Mouse (Mus musculus) embryonic facial prominence, embryonic 11.5 days (tissue): ENCODE measurements around the gene 3110082I17Rik. TPM values are rescaled to one million over a fixed set of nuclear protein-coding genes. Genes with fewer than 3 reads are reported as not detected.

Experiments used
- ATAC-seq: fragments of 200-750 bp; cut with Nextera tagmentation; replicated peaks from 2 replicates; pipeline ENCODE4 v1.8.0; 2017; ENCODE audit warnings: low read depth; ENCODE audit not compliant: insufficient number of reproducible peaks, low FRiP score, low TSS enrichment
- DNase-seq: peaks from one replicate; pipeline ENCODE4 v3.0.0-alpha.2; 2015; ENCODE audit warnings: low spot score
- H3K27ac ChIP-seq: fragments of 300-500 bp; sonication (generic); replicated peaks from 2 replicates; pipeline ENCODE4 v1.5.1; 2014; ENCODE audit warnings: mild to moderate bottlenecking, low read depth, low read length, control low read depth
- H3K27me3 ChIP-seq: fragments of 300-500 bp; sonication (generic); 2 replicates; pipeline ENCODE4 v1.6.1; 2014; ENCODE audit warnings: mild to moderate bottlenecking, low read length, moderate library complexity, mixed read lengths; ENCODE audit not compliant: control insufficient read depth, insufficient read depth
- H3K36me3 ChIP-seq: fragments of 300-500 bp; sonication (generic); replicated peaks from 2 replicates; pipeline ENCODE4 v1.6.1; 2014; ENCODE audit warnings: low read depth, mild to moderate bottlenecking, low read length, moderate library complexity, mixed read lengths; ENCODE audit not compliant: control insufficient read depth, insufficient read depth
- H3K4me1 ChIP-seq: fragments of 300-500 bp; sonication (generic); 2 replicates; pipeline ENCODE4 v1.6.1; 2014; ENCODE audit warnings: low read length, mixed read lengths; ENCODE audit not compliant: control insufficient read depth, insufficient read depth
- H3K4me2 ChIP-seq: fragments of 300-500 bp; sonication (generic); 2 replicates; pipeline ENCODE4 v1.6.1; 2014; ENCODE audit warnings: low read depth, mild to moderate bottlenecking, control low read depth, low read length, moderate library complexity
- H3K4me3 ChIP-seq: fragments of 300-500 bp; sonication (generic); 2 replicates; pipeline ENCODE4 v1.5.1; 2014; ENCODE audit warnings: low read depth, low read length, control low read depth
- H3K9ac ChIP-seq: fragments of 300-500 bp; sonication (generic); replicated peaks from 2 replicates; pipeline ENCODE4 v1.6.1; 2014; ENCODE audit warnings: mild to moderate bottlenecking, control low read depth, low read length
- H3K9me3 ChIP-seq: fragments of 300-500 bp; sonication (generic); replicated peaks from 2 replicates; pipeline ENCODE4 v1.6.1; 2016; ENCODE audit warnings: mild to moderate bottlenecking, low read length, inconsistent platforms, mixed read lengths; ENCODE audit not compliant: control insufficient read depth
- WGBS: fragments of 180-500 bp; shearing (Covaris S2); extraction: QIAGEN DNeasy Blood & Tissue Kit; methylation state at CpG from one replicate; pipeline ENCODE4 v1.1.7; 2014; 5-methylcytosine and 5-hydroxymethylcytosine counted together
- polyA plus RNA-seq: library from polyadenylated mRNA; unstranded; fragments of >200 nt; fragmentation: Nextera tagmentation; extraction: Ambion mirVana; gene quantifications from 2 replicates; pipeline ENCODE4 v1.2.1, GENCODE M21; 2014

Gene 3110082I17Rik
- polyA plus RNA-seq, 1 experiment from 2014 or later: 27.1 TPM

DNA sequence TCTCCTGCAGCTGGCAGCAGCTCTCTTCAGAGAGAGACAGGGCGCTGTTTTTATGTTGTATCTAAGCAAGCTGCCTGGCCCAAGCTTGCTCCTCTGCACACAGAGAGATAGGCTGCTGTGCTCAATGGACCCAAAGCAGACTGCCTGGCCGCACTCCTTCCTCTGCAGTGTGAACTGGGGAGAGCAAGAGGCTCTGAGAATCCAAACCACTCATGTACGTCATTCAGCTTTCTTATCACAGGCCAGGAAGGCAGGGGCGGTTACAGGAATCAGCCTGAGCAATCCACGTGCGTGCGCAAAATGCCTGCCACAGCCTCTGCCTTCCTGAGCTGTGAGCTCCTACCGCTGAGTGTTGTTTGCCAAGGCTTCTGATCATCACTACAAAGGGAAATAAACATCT lies 77.6 kb downstream of the 3110082I17Rik start:
- no peak for DNase-seq
- H3K4me1 ChIP-seq: peaks cover 4% of the 10 kb centered on the region
- H3K9ac ChIP-seq: peak overlapping the region; percentile 28; the same call in 1 of the 2 replicates
- no peak for ATAC-seq
- no peak overlapping the region; the same call in 1 of the 2 replicates for H3K27ac ChIP-seq
- 85% methylated on average over 8 of the region's 8 CpGs for WGBS
- H3K9me3 ChIP-seq: no peaks in the 10 kb centered on the region
- H3K36me3 ChIP-seq: no peaks in the 10 kb centered on the region
- H3K4me2 ChIP-seq: peak overlapping the region; percentile 13; the same call in 1 of the 2 replicates
- no peaks in the 10 kb centered on the region for H3K27me3 ChIP-seq
- H3K4me3 ChIP-seq: no peak overlapping the region

DNA sequence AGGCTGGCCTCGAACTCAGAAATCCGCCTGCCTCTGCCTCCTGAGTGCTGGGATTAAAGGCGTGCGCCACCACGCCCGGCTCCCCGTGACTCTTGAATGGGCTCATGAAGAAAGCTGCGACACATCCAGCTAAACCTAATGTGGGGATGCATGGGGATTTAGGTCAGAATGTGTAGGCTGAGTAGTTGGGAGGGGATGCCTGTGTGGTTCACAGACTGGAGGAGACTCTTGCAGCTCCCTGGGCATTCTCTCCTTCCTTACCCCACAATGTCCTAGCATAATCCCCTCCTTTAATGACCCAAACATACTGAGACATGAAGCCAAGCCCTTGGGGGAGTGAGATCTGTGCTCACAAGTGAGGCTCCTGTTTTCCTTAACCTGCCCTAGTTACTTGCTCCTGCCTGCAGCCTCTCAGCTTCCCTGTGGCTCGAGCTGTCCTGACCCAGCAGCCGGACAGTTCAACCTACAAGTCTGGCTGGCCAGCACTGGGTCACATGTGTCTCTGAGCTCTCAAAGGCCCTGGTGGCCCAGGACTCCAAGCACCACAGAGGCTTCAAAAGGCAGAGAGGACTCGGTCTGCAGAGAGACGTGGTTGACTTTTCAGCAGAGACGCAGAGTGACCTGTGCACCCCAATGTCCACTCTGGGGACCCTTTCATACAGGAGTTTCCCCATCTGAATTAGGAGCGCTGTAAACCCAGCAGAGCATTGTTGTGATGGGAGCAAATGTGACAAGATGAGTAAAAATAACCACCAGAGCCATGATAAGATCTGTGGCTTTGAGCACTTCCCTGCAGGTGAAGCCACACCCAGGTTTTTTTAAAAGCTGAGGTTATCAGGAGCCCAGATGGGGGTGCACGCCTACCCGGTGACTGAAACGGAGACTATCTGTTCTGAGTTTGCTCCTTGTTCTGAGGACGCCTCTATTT lies 78.5 kb downstream of the 3110082I17Rik start:
- Histone ChIP-seq H3K4me2 (no peak overlapping the region), H3K9me3 (no peaks in the 10 kb centered on the region), H3K36me3 (no peaks in the 10 kb centered on the region), H3K4me3 (no peak overlapping the region), H3K9ac (no peak overlapping the region; the same call in 1 of the 2 replicates), H3K27ac (0 out of 2 replicates have a peak overlapping the region, but pooled peaks have one; percentile 35), H3K4me1 (peaks cover 6% of the 10 kb centered on the region), H3K27me3 (no peaks in the 10 kb centered on the region)
- ATAC-seq: no peak
- no peak for DNase-seq
- WGBS: 86% methylated on average over 18 of the region's 18 CpGs

DNA sequence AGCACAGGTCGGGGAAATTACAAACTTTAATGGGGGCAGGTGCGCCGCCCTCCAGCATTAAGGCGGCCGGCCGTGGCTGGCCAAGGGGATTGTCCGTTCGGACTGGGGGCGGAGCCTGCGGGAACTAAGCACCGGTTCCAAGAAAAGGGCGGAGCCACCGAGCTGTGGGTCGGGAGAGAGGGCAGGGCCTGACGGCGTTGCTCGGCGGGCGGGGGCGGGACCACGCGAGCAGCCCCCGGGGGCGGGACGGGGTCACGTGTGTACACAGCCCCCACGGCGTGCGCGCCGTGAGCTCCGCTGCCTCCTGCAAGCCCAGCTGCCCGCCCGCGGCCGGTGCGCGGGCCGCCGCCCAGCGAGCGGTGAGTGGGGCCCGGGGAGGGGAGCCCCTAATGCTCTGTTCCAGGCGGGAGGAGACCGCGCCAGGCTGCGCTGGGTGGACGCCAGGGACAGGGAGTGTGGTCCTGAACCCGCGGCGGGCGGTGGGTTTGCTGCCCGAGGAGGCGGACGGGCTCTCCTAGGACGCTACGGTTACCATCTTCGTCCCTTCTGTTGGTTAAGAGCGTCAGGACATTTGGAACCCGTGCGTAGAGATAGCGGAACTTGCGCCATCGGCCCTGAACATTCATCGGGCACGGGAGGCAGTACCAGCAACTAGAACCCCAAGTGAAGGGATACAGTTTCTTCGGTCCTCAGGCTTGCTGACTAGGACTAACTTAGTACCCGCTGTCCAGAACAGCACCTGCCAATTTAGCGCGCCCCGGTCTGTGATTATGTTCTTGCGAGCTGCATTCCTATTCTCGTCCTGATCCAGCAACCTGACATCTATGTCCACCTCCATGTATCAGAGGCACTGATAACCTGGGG lies 79.7 kb downstream of the 3110082I17Rik start:
- H3K4me1 ChIP-seq: peaks cover 6% of the 10 kb centered on the region

DNA sequence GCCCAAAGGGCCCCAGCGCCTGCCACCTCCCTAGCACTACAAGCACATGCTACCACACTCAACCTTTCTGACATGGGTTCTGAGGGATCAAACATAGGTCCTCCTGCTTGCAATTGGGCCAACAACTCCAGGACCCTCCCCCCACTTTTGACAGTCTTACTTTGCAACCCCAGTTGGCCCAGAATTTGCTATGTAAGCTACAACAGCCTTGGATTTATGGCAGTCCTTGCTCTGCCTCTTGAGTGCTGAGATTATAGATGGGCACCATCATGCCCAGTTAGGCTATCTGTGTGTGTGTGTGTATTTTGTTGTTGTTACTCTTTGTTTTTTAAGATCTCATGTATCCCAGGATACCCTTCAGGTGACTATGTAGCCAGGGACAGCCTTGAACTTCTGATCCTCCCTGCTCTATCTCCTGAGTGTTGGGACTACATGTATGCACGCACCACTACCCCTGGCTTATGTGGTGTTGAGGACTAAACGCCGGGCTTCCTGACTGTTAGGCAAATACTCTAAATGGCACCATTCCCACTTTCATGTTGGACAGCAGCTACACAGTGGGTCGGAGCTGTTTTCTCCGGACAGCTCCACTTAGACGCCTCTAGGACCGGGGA lies 80.4 kb downstream of the 3110082I17Rik start:
- peak overlapping the region; percentile 65 for H3K4me3 ChIP-seq
- no peaks in the 10 kb centered on the region for H3K36me3 ChIP-seq
- H3K4me2 ChIP-seq: peak overlapping the region; percentile 95
- H3K4me1 ChIP-seq: peaks cover 6% of the 10 kb centered on the region
- H3K9ac ChIP-seq: no peak overlapping the region
- 24% methylated on average over 8 of the region's 8 CpGs for WGBS
- DNase-seq: no peak
- no peak overlapping the region for H3K27ac ChIP-seq
- H3K9me3 ChIP-seq: no peaks in the 10 kb centered on the region
- no peaks in the 10 kb centered on the region for H3K27me3 ChIP-seq
- ATAC-seq: peak; percentile 15; the same call in 1 of the 2 replicates

More for the DNA sequence above, 79.7 kb downstream of the 3110082I17Rik start:
- WGBS: 2% methylated on average over 73 of the region's 73 CpGs
- Histone ChIP-seq H3K36me3 (no peaks in the 10 kb centered on the region), H3K9ac (peak overlapping the region; percentile 70), H3K27ac (peak overlapping the region; percentile 28; the same call in 1 of the 2 replicates), H3K4me3 (peak overlapping the region; percentile 65), H3K9me3 (no peaks in the 10 kb centered on the region), H3K27me3 (no peaks in the 10 kb centered on the region), H3K4me2 (peak overlapping the region; percentile 95)
- ATAC-seq (peak; percentile 70), DNase-seq (peak; percentile 88)

DNA sequence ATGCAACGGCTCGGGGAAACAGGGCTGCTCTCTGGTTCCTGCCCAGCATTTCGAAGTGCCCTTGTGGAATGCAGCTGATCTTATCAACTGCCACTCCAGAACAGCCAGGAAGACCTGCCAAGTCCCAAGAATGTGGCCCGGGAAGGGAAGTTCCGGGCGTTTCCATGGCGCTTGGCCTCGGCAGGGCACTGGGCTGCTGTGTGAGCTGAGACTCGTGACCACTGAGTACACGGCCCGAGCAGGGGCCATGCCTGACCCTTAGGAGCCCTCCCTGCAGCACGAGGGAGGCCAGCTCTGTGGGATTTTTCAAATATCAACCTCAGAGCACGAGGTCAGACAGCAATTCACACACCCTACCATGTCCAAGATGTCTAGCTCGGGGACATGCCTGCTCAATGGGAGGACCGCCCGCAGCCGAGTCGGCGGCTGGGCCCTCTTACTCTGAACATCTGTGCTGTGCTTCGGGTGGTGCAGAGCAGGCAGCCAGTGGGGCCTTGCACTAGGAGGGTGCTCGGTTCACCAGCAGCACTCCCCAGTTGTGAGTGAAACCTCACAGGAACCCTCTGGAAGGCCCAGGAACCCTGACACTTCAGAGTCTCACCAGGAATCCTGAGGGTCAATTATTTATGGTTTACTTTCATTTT lies 81.2 kb downstream of the 3110082I17Rik start:
- H3K27me3 ChIP-seq: no peaks in the 10 kb centered on the region
- no peaks in the 10 kb centered on the region for H3K9me3 ChIP-seq
- DNase-seq (no peak), ATAC-seq (no peak)
- no peak overlapping the region for H3K4me3 ChIP-seq
- 47% methylated on average over 21 of the region's 21 CpGs for WGBS
- no peak overlapping the region for H3K27ac ChIP-seq
- peak overlapping the region; percentile 25; the same call in 1 of the 2 replicates for H3K9ac ChIP-seq
- H3K4me1 ChIP-seq: peaks cover 6% of the 10 kb centered on the region
- H3K36me3 ChIP-seq: no peaks in the 10 kb centered on the region
- H3K4me2 ChIP-seq: no peak overlapping the region

GRCm38 (mm10) chr5:139378271-139378556 lies 82.1 kb downstream of the 3110082I17Rik start:
- Histone ChIP-seq H3K27ac (no peak overlapping the region), H3K9me3 (no peaks in the 10 kb centered on the region), H3K4me3 (no peak overlapping the region), H3K9ac (no peak overlapping the region), H3K36me3 (no peaks in the 10 kb centered on the region), H3K4me2 (no peak overlapping the region), H3K27me3 (no peaks in the 10 kb centered on the region), H3K4me1 (peaks cover 6% of the 10 kb centered on the region)
- WGBS: 91% methylated on average over 7 of the region's 7 CpGs
- DNase-seq (no peak), ATAC-seq (no peak)

DNA sequence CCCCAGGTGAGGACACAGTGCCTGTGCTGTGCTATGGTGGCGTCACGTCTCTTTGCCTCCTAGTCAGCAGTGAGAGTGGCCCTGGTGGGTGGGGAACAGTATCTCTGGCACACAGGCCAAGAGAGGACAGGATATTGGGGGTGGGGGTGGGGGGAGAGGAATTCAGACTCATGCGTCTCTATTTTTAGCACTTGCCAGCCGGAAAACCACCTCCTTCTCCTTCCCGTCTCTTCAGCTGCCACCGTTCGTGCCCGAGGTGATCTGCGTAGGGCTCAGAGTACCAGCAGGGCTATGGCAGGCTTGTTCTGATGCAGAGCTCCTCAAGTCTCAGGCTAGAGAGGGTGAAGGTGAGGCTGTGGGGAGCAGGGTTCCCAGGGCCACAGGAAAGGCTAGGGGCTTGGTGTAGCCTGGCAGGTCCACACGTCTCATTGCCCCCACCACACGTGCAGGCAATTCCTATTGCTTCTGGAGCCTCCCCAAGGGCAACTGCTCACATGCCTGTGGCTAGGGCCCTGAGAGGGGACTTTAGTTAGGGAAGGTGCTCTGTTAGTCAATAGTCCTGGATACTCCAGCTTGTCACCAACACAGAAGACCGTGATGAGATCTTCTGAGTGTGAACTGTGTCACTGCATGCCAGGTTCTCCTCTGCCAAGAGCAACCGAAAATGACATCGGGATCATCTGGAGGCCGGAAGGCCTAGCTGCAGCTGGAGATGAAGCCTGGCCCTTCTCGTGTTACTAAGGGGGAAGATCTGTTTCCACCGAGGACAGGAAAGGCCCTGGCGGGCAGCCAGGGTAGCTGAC lies 82.7 kb downstream of the 3110082I17Rik start, which contains the start of gene Gpr146:
Gene Gpr146, plus strand, starts transcription at position 230 of the 803 bp plus-strand sequence.
- Histone ChIP-seq H3K4me1 (peaks cover 6% of the 10 kb centered on the region), H3K27me3 (no peaks in the 10 kb centered on the region), H3K4me2 (no peak within 1 kb of the TSS), H3K36me3 (no peaks in the 10 kb centered on the region), H3K9ac (no peak within 1 kb of the TSS; the same call in 1 of the 2 replicates), H3K27ac (no peak within 1 kb of the TSS; the same call in 1 of the 2 replicates), H3K4me3 (no peak within 1 kb of the TSS), H3K9me3 (no peaks in the 10 kb centered on the region)
- WGBS: 66% methylated on average over 18 of the region's 18 CpGs
- ATAC-seq: no peak
- no peak for DNase-seq
